9 mouse cellular contexts compared by ENCODE assay signal in the genomic region with DNA sequence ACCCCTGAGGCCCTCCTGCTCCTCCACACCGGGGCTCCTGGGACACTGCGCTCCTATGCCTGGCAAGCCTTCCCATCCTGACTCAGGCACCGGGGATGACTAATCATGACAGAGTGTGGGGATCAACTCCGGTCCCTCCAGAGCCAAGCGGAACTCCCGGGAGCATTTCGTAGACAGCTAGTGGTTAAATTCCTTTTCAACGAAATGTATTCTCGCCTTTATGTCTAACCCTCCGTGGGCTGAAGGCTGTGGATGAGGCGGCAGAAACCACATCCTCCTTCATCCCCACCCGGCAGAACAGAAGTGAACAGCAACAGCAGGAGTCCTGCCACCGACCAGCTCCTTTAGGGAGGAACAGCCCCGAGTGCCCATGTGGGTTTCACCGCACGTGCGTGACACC.
A peak's percentile ranks its signal among the peaks of the same experiment; 100 is the strongest.
DNase-seq lines count a peak whose midpoint lies in the region; ATAC-seq lines count a peak whose summit lies in the region.
"Had no signal": no experiment of that assay in that cellular context is flagged by ENCODE, and none has a peak within 500 bp of the region (broad histone marks: within the 10 kb centered on the region; RNA-seq: fewer than 3 reads in every experiment).

No protein-coding gene starts in this region.

- intact Hi-C loops in gastrocnemius, postnatal 14 days (cut with DNase I; ENCODE audit: low total_unique reads): no loop called here

- DNase-seq in right cerebral cortex, adult 18-20 months: peak; percentile 65
- no peak for DNase-seq in right cerebral cortex, postnatal 14 days
- DNase-seq in adrenal gland, postnatal 10 days: peak; percentile 60
- DNase-seq in gastrocnemius, postnatal 14 days: peak; percentile 49
- DNase-seq in spleen, postnatal 10 days (ENCODE audit: low spot score in 2 of 2): no peak
- DNase-seq in kidney, postnatal 25 days: no peak
- DNase-seq: kidney, postnatal 14 days; thymus, postnatal 4 days had no signal

- ATAC-seq in megakaryocyte, adult 5-6 weeks (ENCODE audit: poor library complexity, severe bottlenecking): 0 out of 2 replicates have a peak, but pooled peaks have one; percentile 18

Comparison
In these comparisons a context has a peak if more than half of its experiments do, and no peak if none do; other contexts are left out.
1. DNase-seq: peak in right cerebral cortex, adult 18-20 months (single experiment), adrenal gland, postnatal 10 days (single experiment) and gastrocnemius, postnatal 14 days (single experiment); none in right cerebral cortex, postnatal 14 days (single experiment), spleen, postnatal 10 days (0 of 2) and kidney, postnatal 25 days (0 of 2).